Mouse (Mus musculus) hindbrain, embryonic 12.5 days (tissue): ENCODE measurements around the gene Ppp1r3c. TPM values are rescaled to one million over a fixed set of nuclear protein-coding genes. Genes with fewer than 3 reads are reported as not detected.

Source experiments
- ATAC-seq: fragments of 200-750 bp; cut with Nextera tagmentation; 2 replicates; pipeline ENCODE4 v1.8.0; 2017; ENCODE audit warnings: moderate TSS enrichment; ENCODE audit not compliant: low FRiP score
- H3K27ac ChIP-seq: fragments of 300-500 bp; sonication (generic); 2 replicates; pipeline ENCODE4 v1.5.1; 2016; ENCODE audit warnings: mild to moderate bottlenecking
- H3K27me3 ChIP-seq: fragments of 300-500 bp; sonication (generic); 2 replicates; pipeline ENCODE4 v1.6.1; 2016; ENCODE audit warnings: mild to moderate bottlenecking
- H3K36me3 ChIP-seq: fragments of 300-500 bp; sonication (generic); 2 replicates; pipeline ENCODE4 v1.6.1; 2016; ENCODE audit warnings: mild to moderate bottlenecking
- H3K4me1 ChIP-seq: fragments of 300-500 bp; sonication (generic); 2 replicates; pipeline ENCODE4 v1.6.1; 2016
- H3K4me2 ChIP-seq: fragments of 300-500 bp; sonication (generic); replicated peaks from 2 replicates; pipeline ENCODE4 v1.6.1; 2016; ENCODE audit warnings: mild to moderate bottlenecking
- H3K4me3 ChIP-seq: fragments of 300-500 bp; sonication (generic); 2 replicates; pipeline ENCODE4 v1.5.1; 2016; ENCODE audit warnings: mild to moderate bottlenecking
- H3K9ac ChIP-seq: fragments of 300-500 bp; sonication (generic); 2 replicates; pipeline ENCODE4 v1.6.1; 2016; ENCODE audit warnings: mild to moderate bottlenecking, moderate library complexity
- H3K9me3 ChIP-seq: fragments of 300-500 bp; sonication (generic); replicated peaks from 2 replicates; pipeline ENCODE4 v1.6.1; 2016; ENCODE audit warnings: mild to moderate bottlenecking
- WGBS: fragments of 180-500 bp; shearing (Covaris S2); methylation state at CpG from one replicate; pipeline ENCODE4 v1.1.7; 2016; 5-methylcytosine and 5-hydroxymethylcytosine counted together
- polyA plus RNA-seq: library from polyadenylated mRNA; unstranded; fragments of >200 nt; fragmentation: Nextera tagmentation; extraction: Ambion mirVana; gene quantifications from 2 replicates; pipeline ENCODE4 v1.2.1, GENCODE M21; 2016

The Ppp1r3c gene
- polyA plus RNA-seq, result 8.1 and 8.3 TPM in 2 replicates

DNA sequence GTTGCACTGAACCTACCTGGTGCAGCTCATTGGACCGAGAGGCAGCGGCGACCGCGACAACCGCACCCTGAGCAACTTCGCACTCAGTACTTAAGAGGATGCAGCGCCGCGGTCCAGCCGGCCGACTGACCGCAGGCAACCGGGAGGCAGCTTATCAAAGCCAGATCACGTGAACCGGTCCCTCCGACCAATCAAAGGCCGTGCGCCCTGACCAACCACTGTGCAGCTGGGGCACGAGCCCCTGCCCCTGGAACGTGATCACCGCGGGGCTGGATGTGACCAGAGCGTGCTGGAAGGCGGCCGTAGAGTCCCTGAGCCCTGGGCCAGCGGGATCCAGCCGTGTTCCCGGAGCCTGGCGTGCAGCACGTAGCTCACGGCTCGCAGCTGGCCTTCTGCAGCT is at the start of gene Ppp1r3c:
TSS of gene Ppp1r3c (minus strand) at position 117 of the 400 bp plus-strand sequence.
- H3K27ac ChIP-seq, result peak within 1 kb of the TSS; percentile 66
- ATAC-seq, result peak; percentile 98
- H3K9ac ChIP-seq, result peak within 1 kb of the TSS; percentile 57
- peak within 1 kb of the TSS; percentile 43 for H3K4me3 ChIP-seq
- no peaks in the 10 kb centered on the region for H3K9me3 ChIP-seq
- WGBS, result under 1% methylated on average over 33 of the region's 33 CpGs
- H3K27me3 ChIP-seq, result no peaks in the 10 kb centered on the region
- H3K36me3 ChIP-seq, result peaks cover 6% of the 10 kb centered on the region; the same call in 1 of the 2 replicates
- peak within 1 kb of the TSS; percentile 68 for H3K4me2 ChIP-seq
- H3K4me1 ChIP-seq, result peaks cover 4% of the 10 kb centered on the region; the same call in 1 of the 2 replicates

DNA sequence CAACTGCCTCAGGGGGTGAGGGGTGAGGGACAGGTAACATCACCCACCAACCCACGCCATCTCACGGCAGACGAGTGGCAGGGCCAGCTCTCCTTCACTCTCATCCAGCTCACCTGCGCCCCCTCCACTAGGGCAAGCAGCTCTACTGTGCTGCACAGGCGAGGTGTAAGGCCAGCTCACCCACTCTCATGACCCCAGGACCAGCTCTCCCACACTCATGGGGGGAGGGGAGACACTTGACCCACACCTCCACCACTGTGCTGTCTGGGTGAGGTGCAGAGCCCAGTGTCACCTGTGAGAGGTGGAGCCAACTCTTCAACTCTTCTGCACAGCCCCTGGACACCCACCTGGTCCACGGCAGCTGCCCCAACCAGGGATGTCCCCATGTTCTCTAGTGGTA is 46.7 kb upstream of the Ppp1r3c start:
- Histone ChIP-seq H3K9me3 (no peaks in the 10 kb centered on the region), H3K4me2 (no peak overlapping the region), H3K4me1 (no peaks in the 10 kb centered on the region), H3K36me3 (no peaks in the 10 kb centered on the region), H3K4me3 (no peak overlapping the region), H3K9ac (no peak overlapping the region), H3K27me3 (no peaks in the 10 kb centered on the region), H3K27ac (no peak overlapping the region)
- WGBS, result 90% methylated on average over 6 of the region's 6 CpGs
- no peak for ATAC-seq

- Histone ChIP-seq H3K27me3 (no peaks in the 10 kb centered on the region), H3K4me3 (no peak overlapping the region), H3K9me3 (no peaks in the 10 kb centered on the region), H3K4me1 (no peaks in the 10 kb centered on the region), H3K27ac (no peak overlapping the region), H3K9ac (no peak overlapping the region), H3K4me2 (no peak overlapping the region), H3K36me3 (no peaks in the 10 kb centered on the region)
- ATAC-seq, result no peak
- WGBS, result 76% methylated on average over 3 of the region's 3 CpGs
These were observed 46.1 kb upstream of the Ppp1r3c start for GRCm38 (mm10) chr19:36782591-36782990.

DNA sequence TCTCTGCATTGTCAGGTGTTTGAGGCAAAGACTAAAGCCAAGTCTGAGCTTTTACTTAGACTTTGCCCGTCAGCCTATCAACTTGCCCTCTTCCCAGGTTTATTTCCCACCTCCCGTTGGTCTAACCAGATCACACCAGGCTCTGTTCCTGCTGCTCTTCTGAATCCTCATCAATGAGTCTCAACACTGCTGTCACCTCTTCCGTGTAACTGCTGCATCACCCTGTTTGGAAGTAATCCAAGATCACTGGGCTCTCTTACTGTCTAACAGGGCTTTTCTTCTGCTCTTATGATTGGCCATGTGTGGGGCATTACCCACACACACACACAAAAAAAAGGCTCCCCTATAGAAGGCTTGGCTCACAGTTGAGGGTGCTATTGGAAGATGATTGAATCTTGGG is 45.5 kb upstream of the Ppp1r3c start:
- no peaks in the 10 kb centered on the region for H3K36me3 ChIP-seq
- WGBS, result 88% methylated on average over 3 of the region's 3 CpGs
- H3K27ac ChIP-seq, result no peak overlapping the region
- no peak for ATAC-seq
- H3K4me1 ChIP-seq, result no peaks in the 10 kb centered on the region
- no peak overlapping the region for H3K4me2 ChIP-seq
- no peaks in the 10 kb centered on the region for H3K27me3 ChIP-seq
- no peak overlapping the region for H3K4me3 ChIP-seq
- H3K9me3 ChIP-seq, result no peaks in the 10 kb centered on the region
- no peak overlapping the region for H3K9ac ChIP-seq

DNA sequence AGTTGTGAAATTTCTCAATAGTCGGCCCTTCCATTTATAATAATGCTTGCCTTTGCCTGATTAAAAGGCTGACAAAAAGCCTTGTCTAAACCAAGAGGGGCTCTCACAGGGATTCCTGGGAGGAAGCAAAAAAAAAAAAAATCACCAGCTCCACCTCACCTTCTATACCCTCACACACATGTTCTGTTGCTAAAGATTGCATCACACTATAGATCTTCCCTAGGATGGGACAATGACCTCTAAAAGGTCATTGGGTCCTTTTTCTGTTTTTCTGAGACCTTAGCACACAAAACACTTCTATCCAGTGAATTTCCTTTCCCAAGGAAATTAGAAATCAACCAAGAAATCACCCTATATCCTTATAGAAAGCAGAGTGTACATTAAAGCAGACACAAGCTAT is 43.9 kb upstream of the Ppp1r3c start:
- H3K9ac ChIP-seq, result no peak overlapping the region
- no peak overlapping the region for H3K27ac ChIP-seq
- H3K36me3 ChIP-seq, result no peaks in the 10 kb centered on the region
- H3K4me1 ChIP-seq, result no peaks in the 10 kb centered on the region
- H3K9me3 ChIP-seq, result no peaks in the 10 kb centered on the region
- WGBS, result 81% methylated on average over 1 of the region's 1 CpGs
- H3K4me2 ChIP-seq, result no peak overlapping the region
- H3K27me3 ChIP-seq, result no peaks in the 10 kb centered on the region
- ATAC-seq, result no peak
- H3K4me3 ChIP-seq, result no peak overlapping the region

- H3K27ac ChIP-seq, result no peak overlapping the region
- ATAC-seq, result no peak
- no peak overlapping the region for H3K4me2 ChIP-seq
- H3K4me1 ChIP-seq, result no peaks in the 10 kb centered on the region
- H3K4me3 ChIP-seq, result no peak overlapping the region
- 88% methylated on average over 3 of the region's 3 CpGs for WGBS
- H3K36me3 ChIP-seq, result no peaks in the 10 kb centered on the region
- no peak overlapping the region for H3K9ac ChIP-seq
- H3K27me3 ChIP-seq, result no peaks in the 10 kb centered on the region
- no peaks in the 10 kb centered on the region for H3K9me3 ChIP-seq
These were observed 43.3 kb upstream of the Ppp1r3c start for GRCm38 (mm10) chr19:36779765-36780164.

- H3K9ac ChIP-seq, result no peak overlapping the region
- H3K4me2 ChIP-seq, result no peak overlapping the region
- H3K36me3 ChIP-seq, result no peaks in the 10 kb centered on the region
- ATAC-seq, result no peak
- WGBS, result 93% methylated on average over 8 of the region's 8 CpGs
- H3K4me3 ChIP-seq, result no peak overlapping the region
- no peaks in the 10 kb centered on the region for H3K27me3 ChIP-seq
- no peak overlapping the region for H3K27ac ChIP-seq
- H3K4me1 ChIP-seq, result no peaks in the 10 kb centered on the region
- H3K9me3 ChIP-seq, result no peaks in the 10 kb centered on the region
These were observed 39.1 kb upstream of the Ppp1r3c start for GRCm38 (mm10) chr19:36775531-36775930.

GRCm38 (mm10) chr19:36773716-36774459 is 37.4 kb upstream of the Ppp1r3c start:
- H3K4me1 ChIP-seq, result no peaks in the 10 kb centered on the region
- WGBS, result 89% methylated on average over 8 of the region's 8 CpGs
- no peak overlapping the region for H3K4me3 ChIP-seq
- H3K4me2 ChIP-seq, result no peak overlapping the region
- no peak for ATAC-seq
- H3K27me3 ChIP-seq, result no peaks in the 10 kb centered on the region
- H3K36me3 ChIP-seq, result no peaks in the 10 kb centered on the region
- H3K27ac ChIP-seq, result no peak overlapping the region
- no peak overlapping the region for H3K9ac ChIP-seq
- H3K9me3 ChIP-seq, result no peaks in the 10 kb centered on the region

GRCm38 (mm10) chr19:36768084-36768483 is 31.6 kb upstream of the Ppp1r3c start:
- no peak for ATAC-seq
- WGBS, result 87% methylated on average over 8 of the region's 8 CpGs
- Histone ChIP-seq H3K27ac (no peak overlapping the region), H3K9ac (no peak overlapping the region), H3K9me3 (no peaks in the 10 kb centered on the region), H3K4me3 (no peak overlapping the region), H3K4me2 (no peak overlapping the region), H3K4me1 (no peaks in the 10 kb centered on the region), H3K36me3 (no peaks in the 10 kb centered on the region), H3K27me3 (no peaks in the 10 kb centered on the region)

DNA sequence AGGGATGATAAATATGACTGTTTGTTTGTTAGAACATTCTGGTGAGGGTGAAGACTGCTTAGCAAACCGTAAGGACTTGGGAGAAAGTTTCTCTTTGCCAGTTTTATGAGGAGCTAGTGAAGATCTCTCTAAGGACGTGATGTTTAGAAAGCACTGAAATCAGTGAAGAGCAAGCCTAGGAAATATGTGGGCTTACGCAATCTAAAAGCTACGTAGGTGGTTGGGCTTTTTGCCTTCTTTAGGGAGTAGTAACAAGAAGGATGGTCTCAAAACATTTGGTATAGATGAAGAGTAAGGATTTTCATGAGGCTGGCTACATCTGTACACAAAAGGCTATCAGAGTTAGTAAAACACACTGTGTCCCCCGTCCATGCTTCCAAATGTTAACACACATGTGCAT is 28.0 kb upstream of the Ppp1r3c start:
- Histone ChIP-seq H3K4me1 (no peaks in the 10 kb centered on the region), H3K9ac (no peak overlapping the region), H3K36me3 (no peaks in the 10 kb centered on the region), H3K27ac (no peak overlapping the region), H3K4me2 (no peak overlapping the region), H3K9me3 (no peaks in the 10 kb centered on the region), H3K27me3 (no peaks in the 10 kb centered on the region), H3K4me3 (no peak overlapping the region)
- no peak for ATAC-seq
- WGBS, result 95% methylated on average over 5 of the region's 5 CpGs

- ATAC-seq, result no peak
- H3K4me2 ChIP-seq, result no peak overlapping the region
- H3K27ac ChIP-seq, result no peak overlapping the region
- no peaks in the 10 kb centered on the region for H3K27me3 ChIP-seq
- H3K9ac ChIP-seq, result no peak overlapping the region
- H3K4me1 ChIP-seq, result no peaks in the 10 kb centered on the region
- no peaks in the 10 kb centered on the region for H3K36me3 ChIP-seq
- no peaks in the 10 kb centered on the region for H3K9me3 ChIP-seq
- no peak overlapping the region for H3K4me3 ChIP-seq
These were observed 12.5 kb upstream of the Ppp1r3c start for GRCm38 (mm10) chr19:36748996-36749395.

GRCm38 (mm10) chr19:36742331-36742730 is 5.9 kb upstream of the Ppp1r3c start:
- Histone ChIP-seq H3K4me1 (no peaks in the 10 kb centered on the region), H3K9ac (no peak overlapping the region), H3K27ac (no peak overlapping the region), H3K36me3 (no peaks in the 10 kb centered on the region), H3K9me3 (no peaks in the 10 kb centered on the region), H3K4me2 (no peak overlapping the region), H3K4me3 (no peak overlapping the region), H3K27me3 (no peaks in the 10 kb centered on the region)
- no peak for ATAC-seq

DNA sequence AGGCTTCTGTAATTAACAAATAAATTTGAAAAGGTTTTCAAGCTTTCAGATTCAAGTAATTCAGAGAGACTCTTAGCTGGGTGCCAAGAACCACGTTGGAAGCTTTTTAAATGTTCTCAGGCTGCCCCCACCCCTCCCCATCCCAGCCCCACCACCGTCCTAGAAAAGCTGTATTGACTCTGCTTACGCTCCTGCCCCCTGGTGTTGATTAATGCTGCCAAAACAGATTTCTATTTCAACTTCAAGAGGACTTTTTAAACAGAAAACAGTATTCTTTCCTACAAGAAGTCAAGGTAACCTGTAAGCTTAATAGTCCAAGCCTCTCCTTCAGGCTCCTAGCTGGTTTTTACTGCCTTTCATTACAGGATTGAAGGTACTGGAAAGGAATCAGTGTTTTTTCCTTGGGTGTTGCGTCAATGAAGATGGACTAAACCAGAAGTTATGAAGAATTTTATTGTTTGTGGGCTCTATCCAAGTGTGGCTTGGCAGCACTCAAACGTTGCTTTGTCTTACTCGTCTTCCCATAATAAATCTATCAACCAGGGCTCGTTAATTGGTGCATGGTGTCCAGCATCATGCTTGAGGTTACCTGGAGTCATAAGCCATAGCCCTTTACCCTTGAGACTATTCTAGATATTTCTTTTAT is 3.2 kb upstream of the Ppp1r3c start:
- Histone ChIP-seq H3K9me3 (no peaks in the 10 kb centered on the region), H3K27me3 (no peaks in the 10 kb centered on the region), H3K4me3 (no peak overlapping the region), H3K4me1 (peaks cover 4% of the 10 kb centered on the region; the same call in 1 of the 2 replicates), H3K4me2 (no peak overlapping the region), H3K36me3 (no peaks in the 10 kb centered on the region), H3K9ac (no peak overlapping the region), H3K27ac (no peak overlapping the region)
- WGBS, result 62% methylated on average over 7 of the region's 7 CpGs
- no peak for ATAC-seq
